Mouse (Mus musculus) C2C12 (cell line): ENCODE measurements around the gene Clmp.

Experiments used
- CEBPB ChIP-seq: IDR thresholded peaks from one replicate; pipeline ENCODE4 v1.6.1; 2011; ENCODE audit warnings: low read depth, mild to moderate bottlenecking, control low read depth, moderate library complexity
- CTCF ChIP-seq: IDR thresholded peaks from one replicate; pipeline ENCODE4 v1.5.1; 2011; ENCODE audit not compliant: control insufficient read depth, insufficient read depth, insufficient read length
- FOSL1 ChIP-seq: IDR thresholded peaks from one replicate; pipeline ENCODE4 v1.8.0; 2011; ENCODE audit warnings: mild to moderate bottlenecking, low read length; ENCODE audit not compliant: poor library complexity, insufficient read depth, severe bottlenecking
- MAX ChIP-seq: IDR thresholded peaks from one replicate; pipeline ENCODE4 v1.6.1; 2011; ENCODE audit warnings: mild to moderate bottlenecking, control low read depth
- MYOG ChIP-seq: IDR thresholded peaks from one replicate; pipeline ENCODE4 v1.6.1; 2011; ENCODE audit not compliant: control insufficient read depth, insufficient read length; ENCODE audit errors: extremely low read depth
- USF1 ChIP-seq: IDR thresholded peaks from one replicate; pipeline ENCODE4 v1.6.1; 2011; ENCODE audit warnings: low read depth, mild to moderate bottlenecking, control low read depth, moderate library complexity

DNA sequence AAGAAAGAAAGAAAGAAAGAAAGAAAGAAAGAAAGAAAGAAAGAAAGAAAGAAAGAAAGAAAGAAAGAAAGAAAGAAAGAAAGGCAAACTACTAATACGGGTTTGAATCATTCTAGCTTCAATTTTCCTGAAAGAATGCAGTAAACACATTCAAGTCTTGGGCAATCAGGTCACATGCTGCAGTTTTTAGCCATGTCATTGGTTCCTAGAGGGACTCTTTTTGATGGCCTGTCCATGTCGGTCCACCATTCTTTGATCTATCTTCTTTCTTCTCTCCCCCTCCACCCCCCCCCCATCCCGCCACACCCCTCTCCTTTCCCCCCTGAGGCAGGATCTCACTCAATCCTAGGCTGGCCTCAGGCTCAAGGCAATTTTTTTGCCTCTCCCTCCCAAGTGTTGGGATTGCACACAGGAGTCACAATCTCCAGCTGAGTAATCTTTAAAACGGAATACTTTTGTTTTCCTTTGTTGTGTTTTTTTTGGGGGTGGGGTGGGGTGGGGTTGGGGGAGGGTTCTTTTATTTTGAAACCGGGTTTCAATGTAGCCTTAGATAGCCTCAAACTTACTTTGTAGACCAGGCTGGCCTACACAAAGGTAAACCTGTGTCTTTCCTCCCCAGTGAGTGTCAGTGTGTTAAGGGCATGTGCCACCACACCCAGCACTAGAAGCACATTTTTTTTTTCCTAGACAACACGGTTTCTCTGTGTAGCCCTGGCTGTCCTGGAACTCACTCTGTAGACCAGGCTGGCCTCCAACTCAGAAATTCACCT lies 106.3 kb downstream of the Clmp start:
- TF ChIP-seq CTCF = no peak
- no peak for TF ChIP-seq MAX
- TF ChIP-seq USF1 = peak; percentile 55
- TF ChIP-seq CEBPB = peak; percentile 40
- TF ChIP-seq FOSL1 = no peak
- TF ChIP-seq MYOG = no peak
